Mouse (Mus musculus) kidney, embryonic 16.5 days (tissue): Measurements from ENCODE around the gene Trpv4. TPM values are rescaled to one million over a fixed set of nuclear protein-coding genes. Genes with fewer than 3 reads are reported as not detected.

ENCODE experiments used
- ATAC-seq: fragments of 200-750 bp; cut with Nextera tagmentation; 2 replicates; pipeline ENCODE4 v1.8.0; 2017; ENCODE audit warnings: moderate TSS enrichment; ENCODE audit not compliant: low FRiP score, low TSS enrichment
- H3K27ac ChIP-seq: fragments of 300-500 bp; sonication (generic); 2 replicates; pipeline ENCODE4 v1.5.1; 2014; ENCODE audit warnings: low read length
- H3K27me3 ChIP-seq: fragments of 300-500 bp; sonication (generic); 2 replicates; pipeline ENCODE4 v1.6.1; 2014; ENCODE audit warnings: low read length, control low read depth, mixed read lengths; ENCODE audit not compliant: insufficient read depth
- H3K36me3 ChIP-seq: fragments of 300-500 bp; sonication (generic); 2 replicates; pipeline ENCODE4 v1.6.1; 2014; ENCODE audit warnings: low read length, control low read depth, mixed read lengths; ENCODE audit not compliant: insufficient read depth
- H3K4me1 ChIP-seq: fragments of 300-500 bp; sonication (generic); 2 replicates; pipeline ENCODE4 v1.6.1; 2014; ENCODE audit warnings: low read length, control low read depth, mixed read lengths; ENCODE audit not compliant: insufficient read depth
- H3K4me2 ChIP-seq: fragments of 300-500 bp; sonication (generic); replicated peaks from 2 replicates; pipeline ENCODE4 v1.6.1; 2014; ENCODE audit warnings: low read depth, low read length
- H3K4me3 ChIP-seq: fragments of 300-500 bp; sonication (generic); 2 replicates; pipeline ENCODE4 v1.5.1; 2014; ENCODE audit warnings: mild to moderate bottlenecking, low read length
- H3K9ac ChIP-seq: fragments of 300-500 bp; sonication (generic); replicated peaks from 2 replicates; pipeline ENCODE4 v1.6.1; 2014; ENCODE audit warnings: low read length
- H3K9me3 ChIP-seq: fragments of 300-500 bp; sonication (generic); 2 replicates; pipeline ENCODE4 v1.6.1; 2016; ENCODE audit warnings: low read length, control low read depth
- WGBS: fragments of 180-500 bp; shearing (Covaris S2); extraction: QIAGEN DNeasy Blood & Tissue Kit; methylation state at CpG from one replicate; pipeline ENCODE4 v1.1.7; 2014; 5-methylcytosine and 5-hydroxymethylcytosine counted together
- polyA plus RNA-seq: library from polyadenylated mRNA; unstranded; fragments of >200 nt; fragmentation: Nextera tagmentation; extraction: Ambion mirVana; gene quantifications from 2 replicates; pipeline ENCODE4 v1.2.1, GENCODE M21; 2015

Gene Trpv4
- polyA plus RNA-seq, 1 experiment from 2014 or later = 33.4 TPM

DNA sequence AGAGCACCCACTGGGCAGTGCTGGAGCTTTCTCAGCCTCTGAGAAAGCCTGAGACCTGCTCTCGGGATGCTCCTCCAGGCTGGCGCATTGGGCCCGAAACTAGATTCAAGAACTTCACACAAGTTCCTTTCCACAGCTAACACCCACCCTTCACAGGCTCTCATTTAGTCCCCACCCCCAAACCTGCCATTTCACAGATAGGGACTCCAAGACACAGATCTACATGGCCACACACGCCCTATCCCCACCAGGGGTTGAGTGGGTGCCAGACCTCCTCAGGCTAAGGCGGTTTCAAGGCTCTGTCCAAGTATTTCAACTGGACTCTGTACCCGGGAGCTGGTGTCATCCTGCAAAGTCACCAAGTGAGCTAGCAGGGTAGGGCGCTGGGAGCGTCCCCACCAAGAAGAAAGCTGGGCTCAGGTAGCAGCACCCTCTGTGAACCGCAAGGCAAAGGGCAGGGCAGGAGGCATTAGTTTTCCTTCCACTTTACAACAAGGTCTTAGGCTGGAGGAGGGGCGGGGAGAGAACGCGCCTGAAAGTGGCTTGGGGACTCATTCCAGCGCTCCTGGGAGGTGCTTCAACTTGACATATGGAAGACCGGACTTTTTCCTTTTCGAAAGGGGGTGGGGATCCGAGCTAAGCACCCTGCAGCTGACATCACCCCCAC lies 31.6 kb upstream of the Trpv4 start:
- Histone ChIP-seq H3K36me3 (no peaks in the 10 kb centered on the region), H3K4me3 (peak overlapping the region; percentile 65), H3K9me3 (no peaks in the 10 kb centered on the region), H3K27ac (no peak overlapping the region), H3K9ac (peak overlapping the region; percentile 86), H3K4me2 (peak overlapping the region; percentile 93), H3K4me1 (peaks cover 21% of the 10 kb centered on the region), H3K27me3 (no peaks in the 10 kb centered on the region)
- 17% methylated on average over 16 of the region's 16 CpGs for WGBS
- peak; percentile 40; the same call in 1 of the 2 replicates for ATAC-seq

GRCm38 (mm10) chr5:114688703-114689102 lies 30.5 kb upstream of the Trpv4 start:
- no peak for ATAC-seq
- no peak overlapping the region for H3K9ac ChIP-seq
- H3K4me1 ChIP-seq = peaks cover 28% of the 10 kb centered on the region
- H3K4me3 ChIP-seq = no peak overlapping the region
- no peak overlapping the region for H3K27ac ChIP-seq
- H3K27me3 ChIP-seq = no peaks in the 10 kb centered on the region
- no peaks in the 10 kb centered on the region for H3K9me3 ChIP-seq
- H3K4me2 ChIP-seq = no peak overlapping the region
- no peaks in the 10 kb centered on the region for H3K36me3 ChIP-seq
- 77% methylated on average over 13 of the region's 13 CpGs for WGBS

DNA sequence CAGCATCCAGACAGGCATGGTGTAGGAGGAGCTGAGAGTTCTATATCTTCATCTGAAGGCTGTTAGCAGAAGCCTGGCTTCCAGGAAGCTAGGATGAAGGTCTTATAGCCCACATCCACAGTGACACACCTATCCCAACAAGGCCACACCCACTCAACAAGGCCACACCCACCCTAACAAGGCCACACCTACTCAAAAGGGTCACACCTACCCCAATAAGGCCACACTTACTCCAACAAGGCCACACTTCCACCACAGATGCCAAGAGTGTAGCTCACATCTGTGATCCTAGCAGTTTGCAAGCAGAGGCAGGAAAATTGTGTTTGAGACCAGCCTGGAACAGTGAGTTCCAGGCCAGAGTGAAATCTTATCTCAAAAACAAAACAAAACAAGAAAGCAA lies 29.7 kb upstream of the Trpv4 start:
- Histone ChIP-seq H3K27me3 (no peaks in the 10 kb centered on the region), H3K36me3 (no peaks in the 10 kb centered on the region), H3K27ac (no peak overlapping the region), H3K4me2 (no peak overlapping the region), H3K9me3 (no peaks in the 10 kb centered on the region), H3K4me3 (no peak overlapping the region), H3K4me1 (peaks cover 36% of the 10 kb centered on the region), H3K9ac (no peak overlapping the region)
- ATAC-seq = no peak

DNA sequence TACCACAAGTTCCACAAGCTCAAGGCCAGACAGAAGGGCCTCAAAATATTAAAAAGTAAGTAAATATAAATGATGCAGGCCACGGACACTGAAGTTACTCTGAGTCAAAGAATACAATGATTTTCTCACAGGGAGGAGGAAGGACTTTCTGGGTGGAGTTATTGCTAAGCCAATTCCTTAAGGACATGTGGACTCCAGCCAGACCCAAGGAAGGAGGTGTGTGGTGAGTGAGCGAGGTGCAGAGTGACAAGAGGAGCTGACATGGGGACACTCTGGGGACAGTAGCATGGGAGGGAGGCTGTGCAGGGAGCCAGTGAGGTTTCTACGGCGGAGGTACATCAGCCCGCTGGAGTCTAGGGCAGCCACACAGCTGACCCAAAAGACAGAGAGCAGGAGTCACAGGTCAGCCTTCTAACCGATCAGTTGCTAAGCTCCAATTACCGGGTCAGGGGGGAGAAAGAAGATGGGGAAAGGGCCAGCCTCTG lies 28.5 kb upstream of the Trpv4 start:
- Histone ChIP-seq H3K4me2 (no peak overlapping the region), H3K27me3 (no peaks in the 10 kb centered on the region), H3K9me3 (no peaks in the 10 kb centered on the region), H3K9ac (no peak overlapping the region), H3K36me3 (no peaks in the 10 kb centered on the region), H3K4me1 (peaks cover 45% of the 10 kb centered on the region), H3K27ac (no peak overlapping the region), H3K4me3 (no peak overlapping the region)
- no peak for ATAC-seq
- 50% methylated on average over 7 of the region's 7 CpGs for WGBS

DNA sequence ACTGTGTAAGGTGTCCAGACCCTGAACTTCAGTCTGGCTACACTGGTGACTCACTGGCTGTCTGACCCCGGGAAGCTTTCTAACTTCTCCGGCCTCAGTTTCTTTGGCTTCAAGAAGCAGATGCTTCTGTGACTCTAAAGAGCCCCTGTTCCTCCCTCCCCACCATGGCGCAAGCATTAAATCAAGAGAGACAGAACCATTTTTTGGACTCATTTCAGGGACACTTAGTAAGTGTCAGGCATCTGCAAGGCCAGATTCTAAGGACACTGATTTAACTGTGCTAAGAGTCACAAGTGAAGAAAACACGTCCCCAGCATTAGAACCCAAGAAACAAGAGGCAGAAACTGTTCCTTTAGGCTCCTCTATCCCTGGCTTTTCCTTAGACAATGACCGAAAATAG lies 27.8 kb upstream of the Trpv4 start:
- H3K4me2 ChIP-seq = no peak overlapping the region
- H3K9me3 ChIP-seq = no peaks in the 10 kb centered on the region
- no peak overlapping the region for H3K27ac ChIP-seq
- H3K4me1 ChIP-seq = peaks cover 48% of the 10 kb centered on the region
- ATAC-seq = no peak
- 89% methylated on average over 5 of the region's 5 CpGs for WGBS
- H3K9ac ChIP-seq = no peak overlapping the region
- no peaks in the 10 kb centered on the region for H3K36me3 ChIP-seq
- H3K27me3 ChIP-seq = no peaks in the 10 kb centered on the region
- H3K4me3 ChIP-seq = no peak overlapping the region

DNA sequence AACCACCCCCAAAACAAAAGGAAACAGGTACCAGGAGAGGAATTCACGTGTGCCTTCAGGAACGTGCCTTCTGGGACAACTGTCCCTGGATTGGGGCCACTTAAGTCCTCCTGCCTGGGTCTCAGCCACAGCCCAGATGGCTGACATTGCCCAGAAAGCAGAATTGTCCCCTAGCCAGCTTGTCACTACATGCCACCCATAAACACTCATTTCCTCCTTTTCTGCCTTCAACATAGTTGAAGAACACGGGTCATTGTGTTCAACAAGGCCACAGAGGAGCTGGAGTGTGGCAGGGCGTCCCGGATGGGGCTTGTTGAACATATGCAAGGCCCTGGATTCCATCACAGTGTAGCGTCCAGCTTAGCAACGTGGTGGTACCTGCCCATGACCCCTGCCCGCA lies 23.5 kb upstream of the Trpv4 start:
- H3K36me3 ChIP-seq = 0 out of 2 replicates have a peak, but pooled peaks cover 6% of the 10 kb centered on the region
- peaks cover 46% of the 10 kb centered on the region for H3K4me1 ChIP-seq
- no peak overlapping the region for H3K9ac ChIP-seq
- no peak overlapping the region for H3K4me2 ChIP-seq
- H3K27me3 ChIP-seq = no peaks in the 10 kb centered on the region
- 57% methylated on average over 8 of the region's 8 CpGs for WGBS
- H3K27ac ChIP-seq = peak overlapping the region; percentile 0; the same call in 1 of the 2 replicates
- no peaks in the 10 kb centered on the region for H3K9me3 ChIP-seq
- no peak overlapping the region for H3K4me3 ChIP-seq
- ATAC-seq = no peak

DNA sequence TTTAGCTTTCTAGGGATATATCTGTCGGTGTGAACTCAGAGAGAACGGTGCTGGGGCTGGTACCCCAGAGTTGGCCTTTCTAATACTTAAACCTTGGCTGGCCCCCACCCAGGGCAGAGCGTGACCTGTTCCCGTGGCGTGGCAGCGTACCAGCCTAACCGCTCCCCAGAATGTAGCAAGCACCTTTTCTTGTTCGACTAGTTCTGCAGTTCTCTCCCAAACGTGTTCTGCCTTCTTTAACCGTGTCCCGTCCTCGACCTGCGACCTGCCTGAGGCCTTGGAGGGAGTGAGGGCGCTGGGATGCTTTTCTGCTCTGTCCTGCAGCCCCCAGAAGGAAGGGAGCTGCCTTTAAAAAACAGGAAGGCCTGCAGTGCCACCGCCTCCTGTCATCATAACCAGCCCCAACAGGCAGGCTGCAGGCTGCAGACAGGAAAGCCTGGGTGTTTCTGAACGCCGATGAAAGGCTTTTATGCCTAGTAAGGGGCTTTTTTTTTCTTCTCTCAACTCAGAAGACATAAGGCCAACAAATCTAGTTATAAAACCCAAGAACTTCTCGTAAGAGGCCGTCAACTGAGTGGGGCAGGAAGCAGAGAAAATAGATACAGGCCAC lies 22.6 kb upstream of the Trpv4 start:
- H3K4me3 ChIP-seq = no peak overlapping the region
- WGBS = 45% methylated on average over 19 of the region's 19 CpGs
- peaks cover 14% of the 10 kb centered on the region; the same call in 1 of the 2 replicates for H3K36me3 ChIP-seq
- H3K27me3 ChIP-seq = no peaks in the 10 kb centered on the region
- no peak overlapping the region for H3K4me2 ChIP-seq
- H3K9me3 ChIP-seq = no peaks in the 10 kb centered on the region
- peak overlapping the region; percentile 51 for H3K27ac ChIP-seq
- H3K4me1 ChIP-seq = peaks cover 46% of the 10 kb centered on the region
- no peak overlapping the region for H3K9ac ChIP-seq
- ATAC-seq = no peak

- H3K27me3 ChIP-seq = no peaks in the 10 kb centered on the region
- H3K9ac ChIP-seq = no peak overlapping the region
- H3K4me3 ChIP-seq = no peak overlapping the region
- peaks cover 46% of the 10 kb centered on the region for H3K4me1 ChIP-seq
- H3K27ac ChIP-seq = peak overlapping the region; percentile 51
- WGBS = 55% methylated on average over 17 of the region's 17 CpGs
- H3K4me2 ChIP-seq = no peak overlapping the region
- H3K9me3 ChIP-seq = no peaks in the 10 kb centered on the region
- H3K36me3 ChIP-seq = peaks cover 14% of the 10 kb centered on the region; the same call in 1 of the 2 replicates
- no peak for ATAC-seq
Measured at GRCm38 (mm10) chr5:114679841-114680591, 21.8 kb upstream of the Trpv4 start.

- 82% methylated on average over 8 of the region's 8 CpGs for WGBS
Measured at GRCm38 (mm10) chr5:114674594-114674993, 16.4 kb upstream of the Trpv4 start.

More at GRCm38 (mm10) chr5:114674594-114674993, 16.4 kb upstream of the Trpv4 start:
- no peaks in the 10 kb centered on the region for H3K9me3 ChIP-seq
- no peak overlapping the region for H3K4me2 ChIP-seq
- H3K9ac ChIP-seq = no peak overlapping the region
- H3K27ac ChIP-seq = no peak overlapping the region
- peaks cover 26% of the 10 kb centered on the region; the same call in 1 of the 2 replicates for H3K36me3 ChIP-seq
- peaks cover 3% of the 10 kb centered on the region; the same call in 1 of the 2 replicates for H3K4me1 ChIP-seq
- H3K27me3 ChIP-seq = no peaks in the 10 kb centered on the region
- H3K4me3 ChIP-seq = no peak overlapping the region
- no peak for ATAC-seq
